In the genomic region with DNA sequence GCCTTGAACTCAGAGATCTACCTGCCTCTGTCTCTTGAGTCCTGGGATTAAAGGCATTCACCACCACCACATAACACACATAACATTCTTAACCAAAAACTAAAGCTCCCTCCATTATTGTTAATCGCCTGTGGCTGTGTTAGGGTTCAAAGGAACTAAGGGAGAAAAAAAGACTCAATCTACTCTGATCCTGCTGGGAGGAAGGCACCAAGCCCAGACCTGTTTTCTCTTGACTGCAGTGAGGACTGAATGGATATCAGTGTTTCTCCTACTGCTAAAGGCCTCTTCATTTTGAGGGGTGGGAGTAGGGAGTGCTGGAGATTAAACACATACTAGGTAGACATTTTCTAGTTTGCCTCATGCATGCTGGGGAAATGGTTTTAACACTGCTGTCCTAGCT, we compare ENCODE assay signal across 16 mouse cellular contexts.
"Had no signal": no experiment of that assay in that cellular context is flagged by ENCODE, and none has a peak within 500 bp of the region (broad histone marks: within the 10 kb centered on the region; RNA-seq: fewer than 3 reads in every experiment).

No protein-coding gene starts in this region.

- H3K27ac ChIP-seq: midbrain, embryonic 10.5 days; midbrain, embryonic 12.5 days; neural tube, embryonic 13.5 days; neural tube, embryonic 15.5 days; stomach, embryonic 15.5 days; stomach, postnatal 0 days had no signal

- H3K4me1 ChIP-seq: neural tube, embryonic 13.5 days; neural tube, embryonic 15.5 days; stomach, embryonic 15.5 days had no signal

- H3K36me3 ChIP-seq: midbrain, embryonic 10.5 days; midbrain, embryonic 12.5 days; neural tube, embryonic 13.5 days; stomach, embryonic 15.5 days had no signal

- H3K27me3 ChIP-seq: midbrain, embryonic 12.5 days; neural tube, embryonic 13.5 days; neural tube, embryonic 15.5 days; stomach, embryonic 15.5 days had no signal

- H3K9me3 ChIP-seq: midbrain, embryonic 10.5 days; midbrain, embryonic 12.5 days; neural tube, embryonic 13.5 days; neural tube, embryonic 15.5 days; stomach, embryonic 15.5 days had no signal

- H3K9ac ChIP-seq: lung, embryonic 14.5 days; midbrain, embryonic 12.5 days; neural tube, embryonic 13.5 days; neural tube, embryonic 15.5 days; stomach, embryonic 15.5 days had no signal

- H3K4me3 ChIP-seq: midbrain, embryonic 10.5 days; midbrain, embryonic 12.5 days; myocyte; neural tube, embryonic 13.5 days; neural tube, embryonic 15.5 days; stomach, embryonic 15.5 days had no signal

- DNase-seq: lung, adult 18-20 months; lung, embryonic 14.5 days; lung, postnatal 10 days; lung, postnatal 4 days; midbrain, embryonic 14.5 days; retina, postnatal 1 day; right cerebral cortex, adult 18-20 months; thymus, postnatal 14 days; thymus, postnatal 36 days had no signal
